Mouse (Mus musculus): ENCODE results near the gene Klhl10.

- TF ChIP-seq GATA1 (IDR thresholded peaks at IDR 0.05; ENCODE audit: low read depth, low read length) (peak; percentile 67), POLR2A (IDR thresholded peaks at IDR 0.05; ENCODE audit: control insufficient read depth in 1 of 2, insufficient read depth in 1 of 2, low read depth in 1 of 2, low read length in 2 of 2, poor library complexity in 1 of 2) (0 out of 4 replicates have a peak, but pooled peaks of 1 of the 2 experiments have one; percentile 37), USF1 (IDR thresholded peaks at IDR 0.05; ENCODE audit: low read depth, low read length) (no peak)
Observed at GRCm38 (mm10) chr11:100402240-100402639, 39.5 kb upstream of the Klhl10 start.
